Mouse (Mus musculus) adrenal gland, postnatal 0 days (tissue): ENCODE measurements around the gene Fank1. TPM values are rescaled to one million over a fixed set of nuclear protein-coding genes. Genes with fewer than 3 reads are reported as not detected.

Experiments
- polyA plus RNA-seq: library from polyadenylated mRNA; unstranded; fragments of >200 nt; fragmentation: Nextera tagmentation; extraction: Ambion mirVana; gene quantifications from 2 replicates; pipeline ENCODE4 v1.2.1, GENCODE M21; 2015

Fank1 gene
- polyA plus RNA-seq = 0.50 and 1.1 TPM in 2 replicates

GRCm38 (mm10) chr7:133776626-133776996 is at the start of gene Fank1:
Gene Fank1 (plus strand): TSS chr7:133776861.

GRCm38 (mm10) chr7:133782717-133783435 is 6.2 kb downstream of the Fank1 start, which contains the start of gene Dhx32:
Gene Dhx32 (minus strand): TSS chr7:133782726.

Other genes with a start within 250 kb of the Fank1 start
- gene Tex36, start 174.7 kb upstream of the Fank1 start, polyA plus RNA-seq = 0.39 TPM in 1 of 2 replicates, not detected in the other
- 7.1 and 8.6 TPM in 2 replicates for gene Edrf1, start 139.3 kb upstream of the Fank1 start, polyA plus RNA-seq
- 0.06 TPM in 1 of 2 replicates, not detected in the other for gene Mmp21, start 96.8 kb upstream of the Fank1 start, polyA plus RNA-seq
- 84.4 and 118 TPM in 2 replicates for gene Bccip, start 67.5 kb upstream of the Fank1 start, polyA plus RNA-seq
- gene Uros, start 66.8 kb upstream of the Fank1 start, polyA plus RNA-seq = 29.3 and 38.9 TPM in 2 replicates
- gene Dhx32, start 5.9 kb downstream of the Fank1 start, polyA plus RNA-seq = 29.0 and 58.2 TPM in 2 replicates